ENCODE assay signal across 8 mouse cellular contexts in the genomic region with DNA sequence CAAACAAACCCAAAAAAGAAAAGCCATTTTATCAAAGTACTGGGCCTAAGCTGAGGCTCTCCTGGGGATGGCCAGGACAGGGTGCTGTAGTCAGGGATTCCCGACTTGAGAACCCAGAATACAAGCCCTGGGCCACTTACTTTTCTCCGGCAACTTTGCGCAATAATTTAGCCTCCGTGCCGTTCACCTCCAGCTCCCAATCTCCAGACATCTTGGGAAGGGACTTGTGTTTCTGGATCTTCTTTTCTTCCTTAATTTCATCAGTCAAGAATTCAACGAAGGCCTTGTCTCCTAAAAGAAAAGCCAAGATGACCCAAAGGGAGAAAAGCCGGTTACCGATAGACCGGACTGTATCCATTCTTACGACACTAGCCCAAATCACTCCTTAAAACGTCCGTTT. TPM values are rescaled to one million over a fixed set of nuclear protein-coding genes. Genes with fewer than 3 reads are reported as not detected.
DNase-seq lines count a peak whose midpoint lies in the region; ATAC-seq lines count a peak whose summit lies in the region.

No protein-coding gene starts in this region.

- peak overlapping the region; percentile 97 for H3K9ac ChIP-seq in kidney, embryonic 15.5 days
- H3K9ac ChIP-seq in hindbrain, embryonic 13.5 days = peak overlapping the region; percentile 93
- peak overlapping the region; percentile 81 for H3K9ac ChIP-seq in midbrain, embryonic 14.5 days (replicated peaks; ENCODE audit: low read length)

- H3K27me3 ChIP-seq in kidney, embryonic 15.5 days = no peaks in the 10 kb centered on the region
- no peaks in the 10 kb centered on the region for H3K27me3 ChIP-seq in hindbrain, embryonic 13.5 days
- no peaks in the 10 kb centered on the region for H3K27me3 ChIP-seq in midbrain, embryonic 14.5 days (ENCODE audit: control insufficient read depth, insufficient read depth, low read length)

- peak overlapping the region; percentile 78 for H3K4me2 ChIP-seq in kidney, embryonic 15.5 days
- H3K4me2 ChIP-seq in hindbrain, embryonic 13.5 days = peak overlapping the region; percentile 67
- H3K4me2 ChIP-seq in midbrain, embryonic 14.5 days (ENCODE audit: low read length) = peak overlapping the region; percentile 60

- no peak overlapping the region for H3K27ac ChIP-seq in kidney, embryonic 15.5 days
- H3K27ac ChIP-seq in hindbrain, embryonic 13.5 days = no peak overlapping the region
- no peak overlapping the region for H3K27ac ChIP-seq in midbrain, embryonic 14.5 days (replicated peaks; ENCODE audit: low read depth, low read length)

- H3K9me3 ChIP-seq in kidney, embryonic 15.5 days (replicated peaks) = no peaks in the 10 kb centered on the region
- H3K9me3 ChIP-seq in hindbrain, embryonic 13.5 days = no peaks in the 10 kb centered on the region
- H3K9me3 ChIP-seq in midbrain, embryonic 14.5 days (ENCODE audit: control insufficient read depth, low read length) = no peaks in the 10 kb centered on the region

- peaks cover 73% of the 10 kb centered on the region for H3K36me3 ChIP-seq in kidney, embryonic 15.5 days
- peaks cover 71% of the 10 kb centered on the region for H3K36me3 ChIP-seq in hindbrain, embryonic 13.5 days
- peaks cover 68% of the 10 kb centered on the region for H3K36me3 ChIP-seq in midbrain, embryonic 14.5 days (ENCODE audit: control insufficient read depth, insufficient read depth, low read length)

- no peak for DNase-seq in kidney, postnatal 25 days
- peak; percentile 9 for DNase-seq in NIH3T3 (ENCODE audit: low read depth)
- no peak for DNase-seq in midbrain, embryonic 14.5 days
- DNase-seq in cerebellum, postnatal 14 days = no peak
- no peak for DNase-seq in yolk sac, embryonic 10.5 days (ENCODE audit: low spot score)
- DNase-seq in frontal cortex, postnatal 25 days (ENCODE audit: low spot score in 2 of 2) = no peak

- WGBS in kidney, embryonic 15.5 days = 7% methylated on average over 12 of the region's 12 CpGs
- 11% methylated on average over 12 of the region's 12 CpGs for WGBS in hindbrain, embryonic 13.5 days
- 13% methylated on average over 12 of the region's 12 CpGs for WGBS in midbrain, embryonic 14.5 days

- no peak for ATAC-seq in kidney, embryonic 15.5 days (replicated peaks; ENCODE audit: low FRiP score)
- no peak for ATAC-seq in hindbrain, embryonic 13.5 days (ENCODE audit: low FRiP score)
- ATAC-seq in midbrain, embryonic 14.5 days (ENCODE audit: low FRiP score, low TSS enrichment) = no peak

- peaks cover 15% of the 10 kb centered on the region for H3K4me1 ChIP-seq in kidney, embryonic 15.5 days
- peaks cover 22% of the 10 kb centered on the region for H3K4me1 ChIP-seq in hindbrain, embryonic 13.5 days (replicated peaks)
- H3K4me1 ChIP-seq in midbrain, embryonic 14.5 days (ENCODE audit: control insufficient read depth, insufficient read depth, low read length) = peaks cover 9% of the 10 kb centered on the region

- peak overlapping the region; percentile 100 for H3K4me3 ChIP-seq in kidney, embryonic 15.5 days (replicated peaks)
- H3K4me3 ChIP-seq in hindbrain, embryonic 13.5 days = peak overlapping the region; percentile 100
- H3K4me3 ChIP-seq in midbrain, embryonic 14.5 days (replicated peaks; ENCODE audit: low read depth, low read length) = peak overlapping the region; percentile 96

RNA-seq across cellular contexts. Expression of a gene that starts 0.8 kb away (rescaled TPM):
- polyA plus RNA-seq in kidney, embryonic 15.5 days (2015; fragmentation: Nextera tagmentation; extraction: Ambion mirVana) = 286 and 311 TPM in 2 replicates
- 191 and 192 TPM in 2 replicates for polyA plus RNA-seq in hindbrain, embryonic 13.5 days (2015; fragmentation: Nextera tagmentation; extraction: Ambion mirVana)
- 170 and 178 TPM in 2 replicates for polyA plus RNA-seq in midbrain, embryonic 14.5 days (2014; fragmentation: Nextera tagmentation; extraction: Ambion mirVana)

RNA-seq across cellular contexts. Expression of a gene that starts 12.0 kb away (rescaled TPM):
- polyA plus RNA-seq in kidney, embryonic 15.5 days (2015; fragmentation: Nextera tagmentation; extraction: Ambion mirVana) = 68.3 and 76.2 TPM in 2 replicates
- 72.1 and 73.0 TPM in 2 replicates for polyA plus RNA-seq in hindbrain, embryonic 13.5 days (2015; fragmentation: Nextera tagmentation; extraction: Ambion mirVana)
- 62.9 and 75.8 TPM in 2 replicates for polyA plus RNA-seq in midbrain, embryonic 14.5 days (2014; fragmentation: Nextera tagmentation; extraction: Ambion mirVana)

RNA-seq across cellular contexts. Expression of a gene that starts 12.3 kb away (rescaled TPM):
- polyA plus RNA-seq in kidney, embryonic 15.5 days (2015; fragmentation: Nextera tagmentation; extraction: Ambion mirVana) = 128 and 131 TPM in 2 replicates
- 121 and 131 TPM in 2 replicates for polyA plus RNA-seq in hindbrain, embryonic 13.5 days (2015; fragmentation: Nextera tagmentation; extraction: Ambion mirVana)
- polyA plus RNA-seq in midbrain, embryonic 14.5 days (2014; fragmentation: Nextera tagmentation; extraction: Ambion mirVana) = 116 and 140 TPM in 2 replicates

RNA-seq across cellular contexts. Expression of a gene that starts 22.2 kb away (rescaled TPM):
- polyA plus RNA-seq in kidney, embryonic 15.5 days (2015; fragmentation: Nextera tagmentation; extraction: Ambion mirVana) = 22.1 and 22.9 TPM in 2 replicates
- polyA plus RNA-seq in hindbrain, embryonic 13.5 days (2015; fragmentation: Nextera tagmentation; extraction: Ambion mirVana) = 13.9 and 14.4 TPM in 2 replicates
- 12.4 and 17.1 TPM in 2 replicates for polyA plus RNA-seq in midbrain, embryonic 14.5 days (2014; fragmentation: Nextera tagmentation; extraction: Ambion mirVana)

RNA-seq across cellular contexts. Expression of a gene that starts 37.4 kb away (rescaled TPM):
- polyA plus RNA-seq in kidney, embryonic 15.5 days (2015; fragmentation: Nextera tagmentation; extraction: Ambion mirVana) = 41.1 and 43.8 TPM in 2 replicates
- polyA plus RNA-seq in hindbrain, embryonic 13.5 days (2015; fragmentation: Nextera tagmentation; extraction: Ambion mirVana) = 39.0 and 40.9 TPM in 2 replicates
- polyA plus RNA-seq in midbrain, embryonic 14.5 days (2014; fragmentation: Nextera tagmentation; extraction: Ambion mirVana) = 20.9 and 29.7 TPM in 2 replicates
